Mouse (Mus musculus): ENCODE data around the gene Pdzd7. TPM values are rescaled to one million over a fixed set of nuclear protein-coding genes. Genes with fewer than 3 reads are reported as not detected.

Gene Pdzd7
- polyA plus RNA-seq, 1 experiment from 2014 or later = 0.33 TPM

DNA sequence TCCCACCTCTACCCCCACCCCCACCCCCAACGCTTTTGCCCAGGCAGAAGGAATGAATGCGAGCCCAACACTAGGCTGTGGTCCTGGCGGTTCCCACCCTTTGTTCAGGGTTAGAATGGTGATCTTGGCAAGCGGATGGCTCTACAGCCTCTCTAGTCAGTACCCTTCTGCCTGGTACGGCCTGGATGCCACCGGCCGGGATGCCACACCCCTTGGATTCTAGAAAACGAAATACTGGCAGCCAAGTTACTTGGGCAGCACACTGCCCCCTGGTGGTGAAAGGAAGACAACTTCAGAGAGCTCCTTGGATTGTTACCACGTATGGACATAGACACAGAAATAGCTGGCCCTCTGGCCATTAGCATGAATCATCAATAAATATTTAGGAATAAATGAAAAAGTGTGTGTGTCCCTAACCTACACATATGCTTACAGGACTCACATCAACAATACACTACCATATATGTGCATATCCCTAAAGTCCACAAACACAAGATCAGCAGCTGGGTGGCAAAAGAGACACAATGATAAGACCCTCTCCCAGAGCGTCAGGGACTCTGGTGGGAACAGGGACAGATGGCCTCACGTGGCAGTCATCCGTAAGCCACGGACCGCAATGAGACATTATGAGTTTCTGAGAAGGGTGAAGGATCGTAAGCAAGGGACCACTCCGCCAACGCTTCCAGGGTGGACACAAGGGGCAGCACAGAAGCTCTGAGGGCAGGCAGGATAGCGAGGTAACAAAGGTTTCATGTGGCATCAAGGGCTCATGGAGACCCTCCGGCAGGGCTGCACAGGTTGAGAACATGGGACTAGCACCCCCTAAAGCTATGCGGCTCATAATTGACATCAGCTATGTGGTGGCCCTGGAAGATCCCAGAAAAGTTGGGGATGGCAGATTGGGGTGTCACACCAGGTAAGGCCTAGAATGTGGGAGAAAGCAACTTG, 14.5 kb downstream of the Pdzd7 start:
- TF ChIP-seq EP300 (optimal IDR thresholded peaks at IDR 0.05) (no peak), CTCF (IDR thresholded peaks at IDR 0.05; ENCODE audit: low read depth) (peak; percentile 95)
- 37% methylated on average over 20 of the region's 20 CpGs for WGBS
- Histone ChIP-seq H3K9ac (ENCODE audit: low read length) (0 out of 2 replicates have a peak overlapping the region, but pooled peaks have one; percentile 13), H3K36me3 (ENCODE audit: control insufficient read depth, insufficient read depth, low read length) (peaks cover 11% of the 10 kb centered on the region), H3K4me3 (ENCODE audit: low read depth, low read length) (no peak overlapping the region; the same call in 1 of the 2 replicates), H3K9me3 (ENCODE audit: control insufficient read depth, low read length) (no peaks in the 10 kb centered on the region), H3K27ac (replicated peaks) (peak overlapping the region; percentile 78), H3K4me2 (replicated peaks; ENCODE audit: low read depth) (peak overlapping the region; percentile 48), H3K27me3 (ENCODE audit: control insufficient read depth, insufficient read depth, low read length) (no peaks in the 10 kb centered on the region), H3K4me1 (replicated peaks; ENCODE audit: control insufficient read depth, insufficient read depth) (peaks cover 10% of the 10 kb centered on the region)
- ATAC-seq (ENCODE audit: low FRiP score, low TSS enrichment) (peak; percentile 24; the same call in 1 of the 2 replicates), DNase-seq (ENCODE audit: low spot score) (peak; percentile 80)

DNA sequence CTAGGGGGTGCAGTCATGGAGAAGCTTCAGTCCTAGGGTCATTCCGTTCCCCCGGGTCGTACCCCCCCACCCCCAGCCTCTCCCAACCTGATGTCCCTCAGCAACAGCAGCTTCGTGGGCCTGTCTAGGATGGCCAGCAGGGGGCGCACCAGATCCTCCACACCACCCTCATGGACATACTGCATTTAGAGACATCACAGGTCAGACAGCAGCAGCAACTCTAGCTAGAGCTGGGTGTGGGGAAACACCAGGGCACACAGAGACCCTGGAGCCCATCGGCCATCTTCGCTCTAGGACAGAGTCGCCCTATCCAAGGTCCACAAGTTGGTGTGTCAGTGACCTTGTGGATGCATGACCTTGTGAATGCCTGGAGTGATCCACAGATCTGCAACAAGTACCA, 15.4 kb downstream of the Pdzd7 start:
- ATAC-seq (ENCODE audit: low FRiP score, low TSS enrichment) = peak; percentile 10

DNA sequence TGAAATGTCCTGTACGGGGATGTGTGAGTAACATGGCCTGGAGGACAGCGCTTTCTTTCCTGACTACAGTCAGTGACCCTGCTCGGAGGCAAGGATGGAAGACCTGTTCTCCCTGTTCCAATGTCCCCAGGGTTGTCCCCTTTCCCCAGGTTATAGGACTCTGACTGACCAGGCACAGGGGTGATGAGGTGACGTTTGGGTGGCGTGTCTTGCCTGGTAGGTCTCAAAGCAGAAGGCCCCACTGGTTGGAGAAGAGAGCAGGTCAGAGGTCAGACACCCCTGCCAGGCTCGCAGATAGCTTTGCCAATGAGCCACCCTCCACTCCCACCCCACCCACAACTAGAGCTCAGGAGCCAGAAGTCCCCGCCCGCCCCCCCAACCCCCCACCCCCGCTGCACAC, 15.9 kb downstream of the Pdzd7 start:
- DNase-seq (ENCODE audit: low spot score) (no peak), ATAC-seq (ENCODE audit: low FRiP score, low TSS enrichment) (no peak)
- 54% methylated on average over 9 of the region's 9 CpGs for WGBS
- H3K27ac ChIP-seq (replicated peaks) = no peak overlapping the region
- H3K36me3 ChIP-seq (ENCODE audit: control insufficient read depth, insufficient read depth, low read length) = peaks cover 19% of the 10 kb centered on the region
- no peak overlapping the region for H3K4me3 ChIP-seq (ENCODE audit: low read depth, low read length)
- no peak for TF ChIP-seq EP300 (optimal IDR thresholded peaks at IDR 0.05)
- TF ChIP-seq CTCF (IDR thresholded peaks at IDR 0.05; ENCODE audit: low read depth) = no peak
- H3K9ac ChIP-seq (ENCODE audit: low read length) = no peak overlapping the region
- no peaks in the 10 kb centered on the region for H3K27me3 ChIP-seq (ENCODE audit: control insufficient read depth, insufficient read depth, low read length)
- H3K4me1 ChIP-seq (replicated peaks; ENCODE audit: control insufficient read depth, insufficient read depth) = peaks cover 10% of the 10 kb centered on the region
- H3K9me3 ChIP-seq (ENCODE audit: control insufficient read depth, low read length) = no peaks in the 10 kb centered on the region
- no peak overlapping the region for H3K4me2 ChIP-seq (replicated peaks; ENCODE audit: low read depth)

More for the DNA sequence above, 15.4 kb downstream of the Pdzd7 start:
- no peak overlapping the region for H3K9ac ChIP-seq (ENCODE audit: low read length)
- no peaks in the 10 kb centered on the region for H3K27me3 ChIP-seq (ENCODE audit: control insufficient read depth, insufficient read depth, low read length)
- peak; percentile 82 for DNase-seq (ENCODE audit: low spot score)
- 0 out of 2 replicates have a peak overlapping the region, but pooled peaks have one; percentile 35 for H3K27ac ChIP-seq (replicated peaks)
- peaks cover 16% of the 10 kb centered on the region for H3K36me3 ChIP-seq (ENCODE audit: control insufficient read depth, insufficient read depth, low read length)
- H3K4me2 ChIP-seq (replicated peaks; ENCODE audit: low read depth) = no peak overlapping the region
- 36% methylated on average over 8 of the region's 8 CpGs for WGBS
- TF ChIP-seq EP300 (optimal IDR thresholded peaks at IDR 0.05) (no peak), CTCF (IDR thresholded peaks at IDR 0.05; ENCODE audit: low read depth) (peak; percentile 84)
- peaks cover 10% of the 10 kb centered on the region for H3K4me1 ChIP-seq (replicated peaks; ENCODE audit: control insufficient read depth, insufficient read depth)
- no peaks in the 10 kb centered on the region for H3K9me3 ChIP-seq (ENCODE audit: control insufficient read depth, low read length)
- H3K4me3 ChIP-seq (ENCODE audit: low read depth, low read length) = no peak overlapping the region

DNA sequence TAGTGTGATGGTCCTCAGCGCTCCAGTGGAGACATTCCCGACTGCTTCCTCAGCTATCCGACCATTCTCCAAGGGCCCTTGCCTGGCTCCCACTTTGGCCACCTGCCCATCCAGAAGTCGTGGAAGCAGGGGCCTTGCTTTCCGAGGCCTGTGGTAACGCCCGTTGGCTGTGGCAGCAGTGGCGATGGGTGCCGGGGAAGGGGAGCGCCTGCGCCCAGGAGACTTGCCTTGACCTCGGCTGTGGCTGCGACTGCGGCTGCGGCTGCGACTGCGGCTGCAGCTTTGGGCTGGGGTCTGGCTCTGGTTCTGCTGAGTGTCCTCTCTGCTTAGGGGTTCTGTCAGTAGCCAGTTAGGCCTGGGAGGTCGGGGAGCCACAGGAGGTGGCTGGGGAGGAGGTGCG, 16.8 kb downstream of the Pdzd7 start:
- H3K9ac ChIP-seq (ENCODE audit: low read length) = no peak overlapping the region
- no peaks in the 10 kb centered on the region for H3K27me3 ChIP-seq (ENCODE audit: control insufficient read depth, insufficient read depth, low read length)
- H3K9me3 ChIP-seq (ENCODE audit: control insufficient read depth, low read length) = no peaks in the 10 kb centered on the region
- no peak overlapping the region for H3K4me2 ChIP-seq (replicated peaks; ENCODE audit: low read depth)
- no peak for ATAC-seq (ENCODE audit: low FRiP score, low TSS enrichment)
- no peak for DNase-seq (ENCODE audit: low spot score)
- peaks cover 24% of the 10 kb centered on the region for H3K36me3 ChIP-seq (ENCODE audit: control insufficient read depth, insufficient read depth, low read length)
- H3K4me3 ChIP-seq (ENCODE audit: low read depth, low read length) = no peak overlapping the region
- H3K4me1 ChIP-seq (replicated peaks; ENCODE audit: control insufficient read depth, insufficient read depth) = peaks cover 10% of the 10 kb centered on the region
- 58% methylated on average over 19 of the region's 19 CpGs for WGBS
- H3K27ac ChIP-seq (replicated peaks) = no peak overlapping the region
- TF ChIP-seq EP300 (optimal IDR thresholded peaks at IDR 0.05) (no peak), CTCF (IDR thresholded peaks at IDR 0.05; ENCODE audit: low read depth) (no peak)

DNA sequence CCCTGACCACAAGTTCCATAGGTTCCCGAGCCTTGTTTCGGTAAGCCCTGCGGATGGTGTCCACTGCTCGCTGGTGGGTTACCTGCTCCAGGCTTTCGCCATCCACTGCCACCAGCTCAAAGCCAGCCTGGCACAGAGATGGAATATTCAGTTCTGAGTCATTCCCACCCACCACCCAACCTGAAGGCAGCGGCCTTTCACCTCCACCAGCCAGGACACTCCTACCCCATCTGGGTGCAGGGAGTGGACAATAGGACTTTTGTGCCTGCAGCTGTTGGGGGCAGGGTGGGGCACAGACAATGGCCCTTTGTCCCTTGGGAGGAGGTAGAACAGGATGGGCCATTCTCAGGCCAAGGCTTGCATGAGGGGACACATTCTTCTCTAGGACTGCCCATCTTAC, 17.7 kb downstream of the Pdzd7 start:
- Histone ChIP-seq H3K9ac (ENCODE audit: low read length) (no peak overlapping the region), H3K4me2 (replicated peaks; ENCODE audit: low read depth) (no peak overlapping the region), H3K27ac (replicated peaks) (peak overlapping the region; percentile 13; the same call in 1 of the 2 replicates), H3K4me1 (replicated peaks; ENCODE audit: control insufficient read depth, insufficient read depth) (peaks cover 10% of the 10 kb centered on the region), H3K27me3 (ENCODE audit: control insufficient read depth, insufficient read depth, low read length) (no peaks in the 10 kb centered on the region), H3K9me3 (ENCODE audit: control insufficient read depth, low read length) (no peaks in the 10 kb centered on the region), H3K36me3 (ENCODE audit: control insufficient read depth, insufficient read depth, low read length) (peaks cover 28% of the 10 kb centered on the region), H3K4me3 (ENCODE audit: low read depth, low read length) (no peak overlapping the region)
- no peak for TF ChIP-seq CTCF (IDR thresholded peaks at IDR 0.05; ENCODE audit: low read depth)
- no peak for TF ChIP-seq EP300 (optimal IDR thresholded peaks at IDR 0.05)
- WGBS = 87% methylated on average over 6 of the region's 6 CpGs
- DNase-seq (ENCODE audit: low spot score) (peak; percentile 55), ATAC-seq (ENCODE audit: low FRiP score, low TSS enrichment) (no peak)
